Mouse (Mus musculus): ENCODE results near the gene Ksr1.
A peak's percentile ranks its signal among the peaks of the same experiment; 100 is the strongest.

DNA sequence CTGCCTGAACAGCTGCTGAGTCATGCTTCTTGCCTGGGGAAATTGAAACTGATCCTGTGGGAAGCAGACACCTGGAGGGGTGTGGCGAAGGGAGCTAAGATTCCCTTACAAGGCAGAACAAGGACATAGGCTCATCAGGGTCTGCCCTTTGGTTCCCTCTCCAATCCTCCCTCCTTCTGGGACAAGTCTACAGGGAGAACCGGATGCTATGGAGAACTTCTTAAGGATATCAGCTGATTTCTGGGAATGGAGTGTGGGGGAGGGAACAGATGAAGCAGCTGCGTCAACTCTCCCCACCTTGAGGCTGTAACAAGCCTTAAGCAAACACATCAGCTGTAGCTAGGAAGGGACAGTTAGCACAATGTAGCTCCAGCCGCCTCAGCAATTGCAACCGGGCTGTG lies 143.7 kb downstream of the Ksr1 start:
- TF ChIP-seq CTCF (IDR thresholded peaks at IDR 0.05; ENCODE audit: low read depth) (no peak), EP300 (optimal IDR thresholded peaks at IDR 0.05) (peak; percentile 40)
